Mouse (Mus musculus): ENCODE results near the gene 4933421I07Rik.

Gene 4933421I07Rik

DNA sequence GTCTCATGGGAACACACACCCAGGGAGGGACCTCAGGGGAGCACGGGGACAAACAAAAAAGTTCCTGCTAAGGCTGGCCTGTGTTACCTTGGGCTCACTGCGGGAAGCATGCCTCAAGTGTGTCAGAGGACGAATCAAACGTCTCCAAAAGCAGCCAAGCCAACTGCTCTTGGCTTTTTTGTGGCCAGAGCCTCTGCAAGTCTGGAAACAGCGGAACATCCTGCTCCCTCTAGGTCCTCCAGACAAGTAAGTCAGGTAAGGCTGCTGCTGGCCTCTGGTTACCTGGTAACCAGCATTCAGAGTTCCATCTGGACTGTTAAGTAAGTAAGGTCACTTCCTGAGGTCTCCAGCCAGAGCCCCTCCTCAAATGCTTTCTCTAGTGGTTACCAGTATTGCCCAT lies at the start of gene 4933421I07Rik:
Gene 4933421I07Rik (minus strand): TSS at position 271 of the 400 bp plus-strand sequence.
- no peak for DNase-seq (ENCODE audit: low spot score in 2 of 2)

DNA sequence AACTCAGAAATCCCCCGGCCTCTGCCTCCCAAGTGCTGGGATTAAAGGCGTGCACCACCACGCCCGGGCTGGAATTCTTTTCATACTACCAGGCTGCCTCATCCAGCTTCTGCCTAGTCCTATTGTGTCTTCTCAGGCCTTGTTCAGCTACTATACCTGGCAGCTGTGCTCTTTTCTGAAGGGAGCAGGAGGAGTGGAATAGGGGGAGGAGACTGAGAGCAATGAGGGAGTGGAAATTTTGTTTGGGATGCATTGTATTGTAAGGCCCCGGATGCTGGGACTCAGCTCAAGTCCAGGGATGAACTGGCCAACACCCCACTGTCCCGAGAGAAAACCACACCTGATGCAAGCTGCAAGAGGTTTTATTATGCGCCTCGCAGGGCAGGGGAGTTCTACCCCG lies 49.4 kb upstream of the 4933421I07Rik start:
- DNase-seq (ENCODE audit: low spot score in 2 of 2): no peak

GRCm38 (mm10) chr7:42496202-42496601 lies 48.3 kb upstream of the 4933421I07Rik start:
- no peak for DNase-seq (ENCODE audit: low spot score in 2 of 2)

DNA sequence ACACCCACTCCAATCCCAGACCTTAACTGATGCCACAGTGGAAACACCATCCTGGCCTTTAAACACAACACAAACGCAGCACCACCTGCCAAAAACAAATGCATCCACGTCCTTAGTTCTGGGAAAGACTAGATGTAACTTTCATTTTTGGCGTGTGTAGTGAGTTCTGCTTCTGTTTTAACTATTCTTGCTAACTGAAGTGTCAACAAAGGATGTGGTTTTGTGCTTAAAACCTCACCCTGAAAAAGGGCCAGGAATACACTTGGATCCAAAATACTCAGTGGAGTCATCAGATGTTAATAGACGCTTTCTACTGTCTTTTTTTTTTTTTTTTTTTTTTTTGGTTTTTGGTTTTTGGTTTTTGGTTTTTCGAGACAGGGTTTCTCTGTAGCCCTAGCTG lies 42.9 kb upstream of the 4933421I07Rik start:
- no peak for DNase-seq (ENCODE audit: low spot score in 2 of 2)

DNA sequence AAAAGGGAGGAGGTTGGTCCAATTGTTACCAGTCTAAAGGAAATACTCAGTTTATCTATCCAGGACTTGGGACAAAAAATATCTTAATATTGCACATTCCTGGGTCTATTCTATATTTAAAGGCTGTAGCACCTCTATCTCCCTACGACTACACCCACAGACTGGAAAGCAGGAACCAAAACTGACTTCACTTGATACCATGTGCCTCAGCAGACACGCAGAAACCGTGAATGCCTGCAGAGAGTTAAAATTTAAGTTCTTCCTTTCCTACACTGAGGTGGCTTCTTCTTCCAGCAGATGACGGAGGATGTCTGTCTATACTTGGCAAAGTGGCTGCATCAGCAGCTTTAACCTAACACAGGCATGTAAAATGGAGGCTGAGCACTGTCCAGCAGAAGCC lies 42.4 kb upstream of the 4933421I07Rik start:
- no peak for DNase-seq (ENCODE audit: low spot score in 2 of 2)

GRCm38 (mm10) chr7:42454640-42455039 lies 6.7 kb upstream of the 4933421I07Rik start:
- DNase-seq (ENCODE audit: low spot score in 2 of 2): no peak

DNA sequence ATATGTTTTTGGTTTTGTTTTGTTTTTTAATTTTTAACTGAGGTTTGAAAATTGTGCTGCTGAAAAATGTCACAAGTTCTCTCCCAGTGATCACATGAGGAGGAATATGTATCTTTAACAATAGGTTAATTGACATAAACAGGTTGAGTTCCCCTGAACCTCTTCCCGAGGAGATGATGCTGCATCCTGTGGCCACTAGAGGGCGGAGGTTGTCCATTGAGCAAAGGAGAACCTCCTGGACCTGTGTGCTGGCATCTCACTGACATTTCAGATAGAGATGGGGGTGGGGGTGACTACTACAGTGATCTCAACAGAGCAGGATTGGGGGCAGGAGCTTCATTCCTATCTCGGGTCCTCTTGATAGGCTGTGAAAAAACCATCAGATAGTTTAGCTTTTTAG lies 2.7 kb upstream of the 4933421I07Rik start:
- DNase-seq (ENCODE audit: low spot score in 2 of 2): no peak

- no peak for DNase-seq (ENCODE audit: low spot score in 2 of 2)
Observed at GRCm38 (mm10) chr7:42447352-42447751, 568 bp downstream of the 4933421I07Rik start.
